Mouse (Mus musculus): ENCODE data around the gene Inppl1. TPM values are rescaled to one million over a fixed set of nuclear protein-coding genes. Genes with fewer than 3 reads are reported as not detected.
A peak's percentile ranks its signal among the peaks of the same experiment; 100 is the strongest.

The Inppl1 gene
- total RNA-seq (2015; ENCODE audit: low replicate concordance) (6.1 and 18.9 TPM in 2 replicates), total RNA-seq (2017; ENCODE audit: low replicate concordance) (0.68 and 2.2 TPM in 2 replicates)

- no peak for ATAC-seq (replicated peaks; ENCODE audit: low FRiP score, poor library complexity, severe bottlenecking)
Observed at GRCm38 (mm10) chr7:101837606-101838471, at the start of gene Inppl1. Gene Inppl1, minus strand, starts transcription at chr7:101838229.

DNA sequence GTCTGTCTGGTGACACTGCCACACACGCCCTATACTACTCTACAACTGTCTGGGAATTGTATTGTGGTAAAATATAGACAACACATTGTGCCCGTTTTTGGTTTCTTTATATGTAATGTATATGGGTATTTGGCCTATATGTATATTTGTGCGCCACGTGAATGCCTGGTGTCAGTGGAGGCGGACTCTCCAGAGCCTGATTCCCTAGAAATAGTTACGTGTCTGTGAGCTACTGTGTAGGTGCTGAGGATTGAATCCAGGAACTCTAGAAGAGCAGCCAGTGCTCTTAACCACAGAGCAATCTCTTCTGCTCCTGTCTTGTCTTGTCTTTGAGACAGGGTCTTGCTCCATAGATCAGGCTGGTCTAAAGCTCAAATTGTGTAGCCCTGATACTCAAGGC, 48.2 kb upstream of the Inppl1 start:
- no peak for ATAC-seq (replicated peaks; ENCODE audit: low FRiP score, poor library complexity, severe bottlenecking)

GRCm38 (mm10) chr7:101884160-101884559, 46.1 kb upstream of the Inppl1 start:
- ATAC-seq (replicated peaks; ENCODE audit: low FRiP score, poor library complexity, severe bottlenecking), result no peak

GRCm38 (mm10) chr7:101882413-101883154, 44.6 kb upstream of the Inppl1 start:
- no peak for ATAC-seq (replicated peaks; ENCODE audit: low FRiP score, poor library complexity, severe bottlenecking)

DNA sequence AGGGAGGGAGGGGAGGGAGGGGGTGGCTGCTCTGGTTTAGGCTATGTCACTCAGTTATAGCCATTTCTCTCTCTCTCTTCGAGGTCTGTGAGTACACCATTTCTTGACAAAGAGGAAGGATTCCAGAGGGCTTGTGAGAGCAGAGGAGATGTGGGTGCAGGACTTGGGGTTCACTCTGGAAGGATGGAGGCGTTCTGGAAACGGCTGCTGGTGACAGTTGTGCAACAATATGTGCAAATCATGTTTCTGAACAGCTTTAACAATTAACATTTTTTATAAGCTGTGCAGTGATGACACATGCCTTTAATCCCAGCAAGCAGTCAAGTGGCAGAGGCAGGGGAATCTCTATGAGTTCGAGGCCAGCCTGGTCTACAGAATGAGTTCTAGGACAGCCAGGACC, 42.8 kb upstream of the Inppl1 start:
- ATAC-seq (replicated peaks; ENCODE audit: low FRiP score, poor library complexity, severe bottlenecking), result no peak

- ATAC-seq (replicated peaks; ENCODE audit: low FRiP score, poor library complexity, severe bottlenecking), result no peak
Observed at GRCm38 (mm10) chr7:101875978-101876377, 37.9 kb upstream of the Inppl1 start.

GRCm38 (mm10) chr7:101871296-101871695, 33.3 kb upstream of the Inppl1 start:
- no peak; the same call in 1 of the 2 replicates for ATAC-seq (replicated peaks; ENCODE audit: low FRiP score, poor library complexity, severe bottlenecking)

- no peak for ATAC-seq (replicated peaks; ENCODE audit: low FRiP score, poor library complexity, severe bottlenecking)
Observed at GRCm38 (mm10) chr7:101870629-101871028, 32.6 kb upstream of the Inppl1 start, which contains the start of gene Folr1. Gene Folr1, minus strand, starts transcription at chr7:101870788.

- no peak for ATAC-seq (replicated peaks; ENCODE audit: low FRiP score, poor library complexity, severe bottlenecking)
Observed at GRCm38 (mm10) chr7:101869163-101869500, 31.1 kb upstream of the Inppl1 start.

- ATAC-seq (replicated peaks; ENCODE audit: low FRiP score, poor library complexity, severe bottlenecking), result peak; percentile 64
Observed at GRCm38 (mm10) chr7:101868241-101869162, 30.5 kb upstream of the Inppl1 start.

DNA sequence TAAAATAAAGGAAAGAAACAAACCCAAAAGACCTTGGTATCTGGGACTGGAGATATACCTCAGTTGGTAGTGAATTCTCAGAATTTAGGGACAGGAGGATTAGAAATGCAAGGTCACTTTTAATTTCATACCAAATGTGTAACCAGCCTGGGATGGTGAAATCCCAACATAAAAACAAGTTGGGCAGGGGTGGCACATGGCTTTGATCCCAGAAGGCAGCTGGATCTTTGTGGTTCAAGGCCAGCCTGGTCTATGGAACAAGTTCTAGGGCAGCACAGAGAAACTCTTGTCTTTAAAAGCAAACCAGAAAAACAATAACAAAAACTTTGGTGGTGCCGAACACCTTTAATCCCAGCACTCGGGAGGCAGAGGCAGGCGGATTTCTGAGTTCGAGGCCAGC, 29.5 kb upstream of the Inppl1 start:
- no peak for ATAC-seq (replicated peaks; ENCODE audit: low FRiP score, poor library complexity, severe bottlenecking)

DNA sequence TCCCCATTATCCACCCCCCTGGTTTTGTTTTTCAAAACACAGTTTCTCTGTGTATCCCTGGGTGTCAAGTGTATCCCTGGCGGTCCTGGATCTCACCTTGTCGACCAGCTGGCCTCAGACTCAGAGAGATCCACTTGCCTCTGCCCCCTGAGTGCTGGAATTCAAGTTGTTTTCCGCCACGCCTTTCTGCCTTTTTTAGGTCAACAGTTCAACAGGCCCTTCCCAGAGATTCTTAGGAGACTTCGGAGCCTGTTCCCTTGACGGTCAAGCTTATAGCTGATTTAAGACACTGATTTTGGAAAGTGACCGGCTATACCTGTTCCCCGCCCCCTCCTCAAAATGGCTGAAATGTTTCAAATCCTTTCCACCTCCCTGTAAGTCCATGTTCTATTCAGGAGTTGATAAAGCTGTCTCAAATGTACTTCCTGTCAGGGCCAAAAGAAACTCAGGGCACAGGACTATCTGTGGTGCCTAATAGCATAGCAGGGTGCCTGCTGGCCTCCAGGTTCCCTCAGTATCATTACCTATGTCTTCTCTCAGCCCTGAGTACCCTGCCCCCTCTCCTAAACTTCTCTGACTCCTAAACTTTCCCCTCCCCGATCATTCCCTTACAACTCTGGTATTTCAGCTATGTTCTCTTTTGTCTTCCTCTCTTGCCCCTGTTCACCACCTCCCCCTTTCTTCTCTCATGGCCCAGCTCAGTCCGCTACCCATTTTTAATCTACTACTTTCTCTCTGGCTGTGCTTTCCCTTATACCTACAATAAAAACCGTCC, 28.6 kb upstream of the Inppl1 start:
- no peak for ATAC-seq (replicated peaks; ENCODE audit: low FRiP score, poor library complexity, severe bottlenecking)

DNA sequence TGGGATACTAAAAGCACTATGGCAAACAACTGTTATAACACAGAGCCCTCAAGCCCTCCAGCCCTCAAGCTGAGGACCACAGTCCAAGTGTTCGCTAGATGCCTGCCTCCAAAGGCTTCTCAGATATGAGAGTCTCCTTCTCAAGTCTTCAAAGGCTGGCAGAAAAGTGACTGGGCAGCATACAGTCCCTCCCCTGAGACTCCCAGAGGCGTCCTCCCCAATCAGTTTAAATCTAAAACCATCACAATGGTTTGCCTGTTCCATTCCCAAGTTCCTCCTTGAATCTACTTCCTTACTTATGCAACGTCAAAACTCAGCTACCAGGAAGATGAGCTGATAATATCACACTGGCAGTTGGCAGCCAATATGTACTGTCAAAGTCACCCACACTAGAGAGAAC, 25.4 kb upstream of the Inppl1 start, which contains the start of gene Anapc15:
TSS of gene Anapc15 (plus strand) at position 301 of the 400 bp plus-strand sequence.
- ATAC-seq (replicated peaks; ENCODE audit: low FRiP score, poor library complexity, severe bottlenecking), result no peak

DNA sequence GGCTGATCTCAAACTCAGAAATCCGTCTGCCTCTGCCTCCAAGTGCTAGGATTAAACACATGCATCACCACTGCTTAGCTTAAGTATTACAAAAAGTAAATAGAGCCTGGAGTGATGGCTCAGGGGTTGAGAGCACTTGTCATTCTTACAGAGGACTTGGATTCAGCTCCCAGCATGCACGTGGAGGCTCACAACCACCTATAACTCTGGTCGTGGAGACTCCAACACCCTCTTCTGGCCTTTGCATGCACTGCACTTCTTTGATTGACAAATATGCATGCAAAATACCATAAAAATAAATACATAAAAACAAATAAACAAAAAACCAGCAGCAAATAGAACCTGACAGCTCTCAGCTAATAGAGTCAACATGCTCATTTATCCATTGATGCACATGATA, 24.3 kb upstream of the Inppl1 start:
- ATAC-seq (replicated peaks; ENCODE audit: low FRiP score, poor library complexity, severe bottlenecking), result no peak

DNA sequence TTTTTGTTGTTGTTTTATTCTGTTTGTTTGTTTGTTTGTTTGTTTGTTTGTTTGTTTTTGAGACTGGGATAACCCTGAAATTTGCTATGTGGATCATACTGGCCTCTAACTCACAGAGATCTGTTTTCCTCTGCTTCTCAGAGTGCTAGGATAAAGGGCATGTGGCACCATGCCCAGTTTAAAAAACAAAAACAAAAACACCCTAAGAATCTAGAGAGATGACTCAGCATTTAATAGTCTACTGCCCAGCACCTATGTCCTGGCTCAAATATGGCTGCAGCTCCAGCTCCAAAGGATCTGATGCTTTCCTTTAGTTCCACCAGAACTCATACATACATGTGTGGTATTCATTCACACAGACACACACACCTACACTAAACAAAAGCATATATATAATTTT, 22.9 kb upstream of the Inppl1 start:
- ATAC-seq (replicated peaks; ENCODE audit: low FRiP score, poor library complexity, severe bottlenecking), result no peak

GRCm38 (mm10) chr7:101858362-101858761, 20.3 kb upstream of the Inppl1 start:
- ATAC-seq (replicated peaks; ENCODE audit: low FRiP score, poor library complexity, severe bottlenecking), result no peak

DNA sequence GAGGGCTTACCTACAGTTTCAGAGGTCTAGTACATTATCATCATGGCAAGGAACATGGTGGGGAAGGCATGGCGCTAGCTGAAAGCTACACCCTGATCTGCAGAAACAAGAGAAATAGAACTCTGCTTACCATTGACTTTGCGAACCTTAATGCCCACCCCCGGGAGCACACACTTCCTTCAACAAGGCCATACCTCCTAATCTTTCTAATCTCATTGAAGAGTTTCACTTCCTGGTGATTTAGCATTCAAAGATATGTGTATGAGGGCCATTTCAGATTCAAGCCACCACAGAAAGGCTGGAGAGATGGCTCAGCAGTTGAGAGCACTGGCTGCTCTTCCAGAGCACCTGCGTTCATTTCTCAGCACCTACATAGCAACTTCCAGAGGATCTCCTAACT, 19.1 kb upstream of the Inppl1 start, which contains the start of gene Folr2:
TSS of gene Folr2 (minus strand) at position 101 of the 400 bp plus-strand sequence.
- no peak for ATAC-seq (replicated peaks; ENCODE audit: low FRiP score, poor library complexity, severe bottlenecking)

GRCm38 (mm10) chr7:101853816-101854215, 15.8 kb upstream of the Inppl1 start:
- no peak for ATAC-seq (replicated peaks; ENCODE audit: low FRiP score, poor library complexity, severe bottlenecking)

DNA sequence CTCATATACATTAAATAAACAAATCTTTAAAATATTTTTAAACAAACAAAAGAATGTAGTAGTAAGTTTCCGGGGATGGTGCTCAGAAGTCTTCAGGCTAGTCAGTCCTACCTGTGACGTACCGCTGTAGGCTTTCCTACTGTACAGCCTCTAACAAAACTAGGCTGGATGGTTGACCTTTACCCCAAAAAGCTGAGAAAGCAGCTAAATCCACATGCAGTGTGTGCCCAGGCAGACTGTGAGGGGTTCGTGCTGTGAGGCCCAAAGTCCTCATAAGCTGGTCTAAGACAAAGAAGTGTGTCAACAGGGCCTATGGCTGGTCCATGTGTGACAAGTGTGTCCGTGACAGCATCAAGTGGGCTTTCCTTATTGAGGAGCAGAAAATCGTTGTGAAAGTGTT, 14.8 kb upstream of the Inppl1 start:
- ATAC-seq (replicated peaks; ENCODE audit: low FRiP score, poor library complexity, severe bottlenecking), result no peak

All from erythroid progenitor cell, adult 5-6 weeks (primary cell).